Mouse (Mus musculus): ENCODE results near the gene Stk10. TPM values are rescaled to one million over a fixed set of nuclear protein-coding genes. Genes with fewer than 3 reads are reported as not detected.

The Stk10 gene
- polyA plus RNA-seq, 1 experiment from 2014 or later, result 0.80 TPM

GRCm38 (mm10) chr11:32533482-32534261 is 567 bp downstream of the Stk10 start:
- DNase-seq (ENCODE audit: low spot score), result peak; percentile 39

GRCm38 (mm10) chr11:32534453-32535075 is 1.5 kb downstream of the Stk10 start:
- no peak for ATAC-seq
- Histone ChIP-seq H3K4me3 (ENCODE audit: low read depth, low read length) (no peak overlapping the region), H3K9me3 (replicated peaks; ENCODE audit: control insufficient read depth, low read length) (no peaks in the 10 kb centered on the region), H3K4me2 (ENCODE audit: low read length) (no peak overlapping the region; the same call in 1 of the 2 replicates), H3K4me1 (ENCODE audit: control insufficient read depth, insufficient read depth, low read length) (peaks cover 5% of the 10 kb centered on the region; the same call in 1 of the 2 replicates), H3K9ac (ENCODE audit: low read length) (no peak overlapping the region), H3K27me3 (replicated peaks; ENCODE audit: control insufficient read depth, insufficient read depth, low read length) (peaks cover 7% of the 10 kb centered on the region; the same call in 1 of the 2 replicates), H3K27ac (ENCODE audit: low read depth, low read length) (no peak overlapping the region), H3K36me3 (ENCODE audit: control insufficient read depth, insufficient read depth, low read length) (no peaks in the 10 kb centered on the region)
- no peak for DNase-seq (ENCODE audit: low spot score)
- WGBS, result 80% methylated on average over 7 of the region's 7 CpGs

More at GRCm38 (mm10) chr11:32533482-32534261, 567 bp downstream of the Stk10 start:
- Histone ChIP-seq H3K4me1 (ENCODE audit: control insufficient read depth, insufficient read depth, low read length) (peaks cover 5% of the 10 kb centered on the region; the same call in 1 of the 2 replicates), H3K27ac (ENCODE audit: low read depth, low read length) (no peak overlapping the region), H3K36me3 (ENCODE audit: control insufficient read depth, insufficient read depth, low read length) (no peaks in the 10 kb centered on the region), H3K4me3 (ENCODE audit: low read depth, low read length) (peak overlapping the region; percentile 62), H3K9me3 (replicated peaks; ENCODE audit: control insufficient read depth, low read length) (no peaks in the 10 kb centered on the region), H3K27me3 (replicated peaks; ENCODE audit: control insufficient read depth, insufficient read depth, low read length) (peaks cover 7% of the 10 kb centered on the region; the same call in 1 of the 2 replicates), H3K9ac (ENCODE audit: low read length) (peak overlapping the region; percentile 76), H3K4me2 (ENCODE audit: low read length) (peak overlapping the region; percentile 98)
- 1% methylated on average over 24 of the region's 24 CpGs for WGBS
- peak; percentile 38 for ATAC-seq

- ATAC-seq, result no peak
- H3K27ac ChIP-seq (ENCODE audit: low read depth, low read length), result no peak overlapping the region
- H3K4me2 ChIP-seq (ENCODE audit: low read length), result no peak overlapping the region
- no peak for DNase-seq (ENCODE audit: low spot score)
- H3K36me3 ChIP-seq (ENCODE audit: control insufficient read depth, insufficient read depth, low read length), result no peaks in the 10 kb centered on the region
- no peak overlapping the region for H3K9ac ChIP-seq (ENCODE audit: low read length)
- no peak overlapping the region for H3K4me3 ChIP-seq (ENCODE audit: low read depth, low read length)
- H3K27me3 ChIP-seq (replicated peaks; ENCODE audit: control insufficient read depth, insufficient read depth, low read length), result peaks cover 7% of the 10 kb centered on the region; the same call in 1 of the 2 replicates
- WGBS, result 95% methylated on average over 4 of the region's 4 CpGs
- peaks cover 5% of the 10 kb centered on the region; the same call in 1 of the 2 replicates for H3K4me1 ChIP-seq (ENCODE audit: control insufficient read depth, insufficient read depth, low read length)
- no peaks in the 10 kb centered on the region for H3K9me3 ChIP-seq (replicated peaks; ENCODE audit: control insufficient read depth, low read length)
These were observed 2.5 kb downstream of the Stk10 start for GRCm38 (mm10) chr11:32535646-32536045.

GRCm38 (mm10) chr11:32536954-32537353 is 3.8 kb downstream of the Stk10 start:
- no peak for ATAC-seq
- Histone ChIP-seq H3K9ac (ENCODE audit: low read length) (no peak overlapping the region), H3K36me3 (ENCODE audit: control insufficient read depth, insufficient read depth, low read length) (no peaks in the 10 kb centered on the region), H3K9me3 (replicated peaks; ENCODE audit: control insufficient read depth, low read length) (no peaks in the 10 kb centered on the region), H3K4me3 (ENCODE audit: low read depth, low read length) (no peak overlapping the region), H3K4me2 (ENCODE audit: low read length) (no peak overlapping the region), H3K4me1 (ENCODE audit: control insufficient read depth, insufficient read depth, low read length) (peaks cover 5% of the 10 kb centered on the region; the same call in 1 of the 2 replicates), H3K27ac (ENCODE audit: low read depth, low read length) (no peak overlapping the region), H3K27me3 (replicated peaks; ENCODE audit: control insufficient read depth, insufficient read depth, low read length) (0 out of 2 replicates have a peak, but pooled peaks cover 2% of the 10 kb centered on the region)
- peak; percentile 72 for DNase-seq (ENCODE audit: low spot score)
- 7% methylated on average over 7 of the region's 7 CpGs for WGBS

- Histone ChIP-seq H3K27ac (ENCODE audit: low read depth, low read length) (no peak overlapping the region), H3K27me3 (replicated peaks; ENCODE audit: control insufficient read depth, insufficient read depth, low read length) (no peaks in the 10 kb centered on the region), H3K9ac (ENCODE audit: low read length) (no peak overlapping the region), H3K4me1 (ENCODE audit: control insufficient read depth, insufficient read depth, low read length) (peaks cover 5% of the 10 kb centered on the region; the same call in 1 of the 2 replicates), H3K36me3 (ENCODE audit: control insufficient read depth, insufficient read depth, low read length) (no peaks in the 10 kb centered on the region), H3K4me3 (ENCODE audit: low read depth, low read length) (no peak overlapping the region), H3K9me3 (replicated peaks; ENCODE audit: control insufficient read depth, low read length) (no peaks in the 10 kb centered on the region), H3K4me2 (ENCODE audit: low read length) (no peak overlapping the region)
- 70% methylated on average over 6 of the region's 6 CpGs for WGBS
- ATAC-seq (no peak), DNase-seq (ENCODE audit: low spot score) (no peak)
These were observed 5.3 kb downstream of the Stk10 start for GRCm38 (mm10) chr11:32538435-32538834.

- Histone ChIP-seq H3K27me3 (replicated peaks; ENCODE audit: control insufficient read depth, insufficient read depth, low read length) (no peaks in the 10 kb centered on the region), H3K27ac (ENCODE audit: low read depth, low read length) (no peak overlapping the region), H3K9me3 (replicated peaks; ENCODE audit: control insufficient read depth, low read length) (no peaks in the 10 kb centered on the region), H3K4me1 (ENCODE audit: control insufficient read depth, insufficient read depth, low read length) (peaks cover 2% of the 10 kb centered on the region; the same call in 1 of the 2 replicates), H3K9ac (ENCODE audit: low read length) (no peak overlapping the region), H3K36me3 (ENCODE audit: control insufficient read depth, insufficient read depth, low read length) (no peaks in the 10 kb centered on the region), H3K4me2 (ENCODE audit: low read length) (no peak overlapping the region), H3K4me3 (ENCODE audit: low read depth, low read length) (no peak overlapping the region)
- DNase-seq (ENCODE audit: low spot score), result no peak
- WGBS, result 92% methylated on average over 4 of the region's 4 CpGs
- no peak for ATAC-seq
These were observed 5.7 kb downstream of the Stk10 start for GRCm38 (mm10) chr11:32538846-32539245.

GRCm38 (mm10) chr11:32539717-32540116 is 6.6 kb downstream of the Stk10 start:
- Histone ChIP-seq H3K27me3 (replicated peaks; ENCODE audit: control insufficient read depth, insufficient read depth, low read length) (no peaks in the 10 kb centered on the region), H3K4me1 (ENCODE audit: control insufficient read depth, insufficient read depth, low read length) (no peaks in the 10 kb centered on the region), H3K9ac (ENCODE audit: low read length) (no peak overlapping the region), H3K9me3 (replicated peaks; ENCODE audit: control insufficient read depth, low read length) (no peaks in the 10 kb centered on the region), H3K4me3 (ENCODE audit: low read depth, low read length) (no peak overlapping the region), H3K27ac (ENCODE audit: low read depth, low read length) (no peak overlapping the region), H3K4me2 (ENCODE audit: low read length) (no peak overlapping the region), H3K36me3 (ENCODE audit: control insufficient read depth, insufficient read depth, low read length) (no peaks in the 10 kb centered on the region)
- no peak for DNase-seq (ENCODE audit: low spot score)
- no peak for ATAC-seq
- WGBS, result 87% methylated on average over 7 of the region's 7 CpGs

GRCm38 (mm10) chr11:32540463-32540862 is 7.4 kb downstream of the Stk10 start:
- WGBS, result 87% methylated on average over 6 of the region's 6 CpGs
- H3K27ac ChIP-seq (ENCODE audit: low read depth, low read length), result no peak overlapping the region

More at GRCm38 (mm10) chr11:32540463-32540862, 7.4 kb downstream of the Stk10 start:
- H3K4me1 ChIP-seq (ENCODE audit: control insufficient read depth, insufficient read depth, low read length), result peaks cover under 1% of the 10 kb centered on the region; the same call in 1 of the 2 replicates
- no peak overlapping the region for H3K4me2 ChIP-seq (ENCODE audit: low read length)
- H3K9ac ChIP-seq (ENCODE audit: low read length), result no peak overlapping the region
- ATAC-seq (no peak), DNase-seq (ENCODE audit: low spot score) (no peak)
- H3K9me3 ChIP-seq (replicated peaks; ENCODE audit: control insufficient read depth, low read length), result no peaks in the 10 kb centered on the region
- no peaks in the 10 kb centered on the region for H3K27me3 ChIP-seq (replicated peaks; ENCODE audit: control insufficient read depth, insufficient read depth, low read length)
- no peak overlapping the region for H3K4me3 ChIP-seq (ENCODE audit: low read depth, low read length)
- no peaks in the 10 kb centered on the region for H3K36me3 ChIP-seq (ENCODE audit: control insufficient read depth, insufficient read depth, low read length)
